Mouse (Mus musculus): Measurements from ENCODE around the gene Pafah1b3.

DNA sequence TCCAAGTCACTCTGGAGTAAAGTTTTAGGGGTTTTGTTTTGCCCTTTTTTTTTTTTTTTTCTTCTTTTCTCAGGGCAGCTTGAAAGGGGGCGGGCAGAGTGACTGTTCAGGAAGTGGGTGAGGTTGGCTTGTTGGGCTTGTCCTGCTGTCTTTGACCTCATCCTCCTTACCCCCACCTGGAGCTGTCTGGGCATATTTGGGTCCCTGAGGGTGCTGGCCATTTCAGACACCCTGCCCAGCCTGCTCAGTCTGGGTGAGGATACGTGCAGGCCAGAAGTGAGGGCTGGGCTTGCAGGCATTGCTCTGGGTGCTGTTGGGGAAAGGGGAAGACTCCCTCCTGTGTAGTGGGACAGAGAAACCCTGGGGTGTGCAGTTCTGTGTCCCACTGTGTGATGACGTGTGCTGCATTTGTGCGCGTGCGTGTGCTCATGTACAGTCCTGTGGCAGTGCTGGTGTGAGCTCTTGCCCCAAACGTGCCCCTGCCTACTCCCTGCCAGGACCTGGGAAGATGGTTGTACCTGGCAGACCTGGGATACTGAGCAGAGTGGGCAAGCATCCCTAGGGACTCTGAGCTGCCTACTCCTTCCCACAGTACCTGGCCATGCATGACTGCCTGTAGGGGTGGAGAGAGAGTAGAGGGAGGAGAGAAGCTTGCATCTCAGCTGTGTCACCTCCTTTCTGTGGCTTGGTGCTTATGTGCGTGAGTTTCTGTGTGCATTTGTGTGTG is 28.1 kb downstream of the Pafah1b3 start:
- no peak for TF ChIP-seq POLR2A (IDR thresholded peaks at IDR 0.05; ENCODE audit: low read depth, low read length)
- TF ChIP-seq CTCF (IDR thresholded peaks at IDR 0.05; ENCODE audit: extremely low read depth, insufficient read depth, insufficient read length, insufficient replicate concordance) = no peak

Measured in spleen, adult 2 months (tissue).